Mouse (Mus musculus): ENCODE data around the gene Nthl1. TPM values are rescaled to one million over a fixed set of nuclear protein-coding genes. Genes with fewer than 3 reads are reported as not detected.

Gene Nthl1
- polyA plus RNA-seq (2014; fragmentation: Nextera tagmentation; extraction: Ambion mirVana), result 7.8 and 8.2 TPM in 2 replicates

GRCm38 (mm10) chr17:24632167-24632812, at the start of gene Nthl1, which contains the start of gene Tsc2:
Gene Nthl1, plus strand, starts transcription at chr17:24632680.
Gene Tsc2, minus strand, starts transcription at chr17:24632630.
- peak; percentile 90 for ATAC-seq (ENCODE audit: low FRiP score)
- H3K9ac ChIP-seq, result peak within 1 kb of the TSS; percentile 75
- H3K4me1 ChIP-seq (replicated peaks; ENCODE audit: control insufficient read depth, insufficient read depth, low read length), result peaks cover 18% of the 10 kb centered on the region
- no peaks in the 10 kb centered on the region for H3K9me3 ChIP-seq (ENCODE audit: control insufficient read depth, low read length)
- 1% methylated on average over 51 of the region's 51 CpGs for WGBS
- DNase-seq (ENCODE audit: low spot score), result peak; percentile 89
- peak within 1 kb of the TSS; percentile 91 for H3K4me2 ChIP-seq (replicated peaks)
- H3K27me3 ChIP-seq (ENCODE audit: control insufficient read depth, insufficient read depth, low read length), result no peaks in the 10 kb centered on the region
- peaks cover 38% of the 10 kb centered on the region for H3K36me3 ChIP-seq (replicated peaks; ENCODE audit: control insufficient read depth, insufficient read depth)
- peak within 1 kb of the TSS; percentile 78 for H3K27ac ChIP-seq
- peak within 1 kb of the TSS; percentile 63 for H3K4me3 ChIP-seq (replicated peaks; ENCODE audit: low read length)

DNA sequence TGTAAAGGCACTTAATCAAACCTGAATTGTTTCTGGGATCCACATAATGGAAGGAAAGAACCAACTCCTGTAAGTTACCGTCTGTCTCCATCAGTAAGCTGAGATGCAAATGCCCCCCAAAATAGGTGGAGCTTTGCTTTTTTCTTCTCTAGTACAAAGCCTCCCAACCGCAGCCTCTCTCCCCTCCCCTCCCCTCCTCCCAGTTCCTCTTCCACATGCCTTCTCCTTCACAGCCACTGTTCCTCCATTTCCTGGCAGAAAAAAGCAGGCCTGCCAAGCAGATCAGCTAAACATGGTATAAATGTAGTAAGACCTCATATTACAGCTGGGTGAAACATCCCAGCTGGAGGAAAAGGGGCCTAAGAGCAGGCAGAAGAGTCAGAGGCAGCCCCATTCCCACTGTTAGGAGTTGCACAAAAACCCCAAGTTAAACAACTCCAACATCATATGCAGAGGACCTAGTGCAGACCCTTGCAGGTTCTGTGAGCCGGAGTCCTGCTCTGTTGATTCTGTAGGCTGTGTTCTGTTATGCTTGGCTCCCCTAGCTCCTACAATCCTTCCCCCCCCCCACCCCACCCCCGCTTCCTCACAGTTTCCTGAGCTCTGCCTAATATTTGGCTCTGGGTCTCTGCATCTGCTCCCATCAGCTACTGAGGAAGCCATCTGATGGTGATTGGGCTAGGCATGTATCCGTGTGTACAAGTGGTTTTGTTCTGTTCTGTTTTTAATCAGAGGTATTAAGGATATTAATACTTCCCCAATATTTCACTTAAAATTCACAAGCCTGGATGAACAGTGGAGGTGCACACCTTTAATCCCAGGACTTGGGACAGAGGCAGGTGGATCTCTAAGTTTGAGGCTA, 48.6 kb upstream of the Nthl1 start:
- Histone ChIP-seq H3K9ac (no peak overlapping the region), H3K27me3 (ENCODE audit: control insufficient read depth, insufficient read depth, low read length) (no peaks in the 10 kb centered on the region), H3K36me3 (replicated peaks; ENCODE audit: control insufficient read depth, insufficient read depth) (peaks cover 88% of the 10 kb centered on the region), H3K4me1 (replicated peaks; ENCODE audit: control insufficient read depth, insufficient read depth, low read length) (no peaks in the 10 kb centered on the region), H3K27ac (no peak overlapping the region), H3K4me3 (replicated peaks; ENCODE audit: low read length) (no peak overlapping the region), H3K9me3 (ENCODE audit: control insufficient read depth, low read length) (no peaks in the 10 kb centered on the region), H3K4me2 (replicated peaks) (no peak overlapping the region)
- no peak for ATAC-seq (ENCODE audit: low FRiP score)
- 72% methylated on average over 5 of the region's 5 CpGs for WGBS
- no peak for DNase-seq (ENCODE audit: low spot score)

DNA sequence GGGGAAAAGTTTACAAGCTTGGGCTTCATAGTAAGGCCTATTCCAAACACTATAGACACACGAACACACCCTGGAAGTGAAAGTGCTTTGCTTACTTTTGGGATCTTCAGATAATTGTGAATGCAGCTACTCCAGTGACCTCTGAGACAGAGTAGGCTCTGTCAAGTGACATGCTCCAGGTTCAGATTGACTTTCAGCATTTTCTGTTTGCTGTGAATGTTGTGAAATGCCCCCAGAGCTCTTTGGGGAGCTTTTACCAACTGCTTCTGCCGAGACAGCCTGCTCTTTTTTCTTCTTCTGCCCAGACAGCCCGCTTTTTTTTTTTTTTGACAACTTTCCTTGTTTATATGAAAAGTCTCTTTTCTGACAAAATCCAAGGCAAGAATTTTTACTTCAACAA, 48.0 kb upstream of the Nthl1 start:
- H3K9me3 ChIP-seq (ENCODE audit: control insufficient read depth, low read length), result no peaks in the 10 kb centered on the region
- 72% methylated on average over 3 of the region's 3 CpGs for WGBS

GRCm38 (mm10) chr17:24586532-24586931, 45.9 kb upstream of the Nthl1 start:
- H3K27me3 ChIP-seq (ENCODE audit: control insufficient read depth, insufficient read depth, low read length), result no peaks in the 10 kb centered on the region
- no peak for ATAC-seq (ENCODE audit: low FRiP score)

More for the DNA sequence above, 48.0 kb upstream of the Nthl1 start:
- Histone ChIP-seq H3K9ac (no peak overlapping the region), H3K4me1 (replicated peaks; ENCODE audit: control insufficient read depth, insufficient read depth, low read length) (no peaks in the 10 kb centered on the region), H3K4me3 (replicated peaks; ENCODE audit: low read length) (no peak overlapping the region), H3K36me3 (replicated peaks; ENCODE audit: control insufficient read depth, insufficient read depth) (peaks cover 87% of the 10 kb centered on the region), H3K27me3 (ENCODE audit: control insufficient read depth, insufficient read depth, low read length) (no peaks in the 10 kb centered on the region), H3K27ac (no peak overlapping the region), H3K4me2 (replicated peaks) (no peak overlapping the region)
- DNase-seq (ENCODE audit: low spot score) (no peak), ATAC-seq (ENCODE audit: low FRiP score) (no peak)

DNA sequence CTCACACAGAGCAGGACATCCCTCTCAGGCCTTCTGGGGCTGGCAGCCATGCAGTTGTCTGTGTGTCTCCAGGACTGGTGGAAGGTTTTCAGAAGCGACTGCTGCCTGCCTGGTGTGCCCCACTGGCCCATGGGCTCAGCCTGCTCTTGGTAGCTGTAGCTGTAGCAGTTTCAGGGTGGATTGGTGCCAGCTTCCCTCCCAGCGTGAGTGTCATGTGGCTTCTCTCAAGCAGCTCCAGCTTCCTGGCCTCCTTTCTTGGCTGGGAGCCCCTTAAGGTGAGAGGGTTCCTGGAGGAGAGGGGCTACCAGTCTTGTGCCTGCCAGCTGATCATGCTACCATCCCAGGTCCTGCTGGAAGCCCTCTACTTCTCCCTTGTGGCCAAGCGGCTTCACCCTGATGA, 41.5 kb upstream of the Nthl1 start:
- Histone ChIP-seq H3K4me3 (replicated peaks; ENCODE audit: low read length) (no peak overlapping the region), H3K27ac (no peak overlapping the region), H3K4me2 (replicated peaks) (no peak overlapping the region), H3K4me1 (replicated peaks; ENCODE audit: control insufficient read depth, insufficient read depth, low read length) (no peaks in the 10 kb centered on the region), H3K9ac (no peak overlapping the region), H3K9me3 (ENCODE audit: control insufficient read depth, low read length) (no peaks in the 10 kb centered on the region), H3K27me3 (ENCODE audit: control insufficient read depth, insufficient read depth, low read length) (no peaks in the 10 kb centered on the region), H3K36me3 (replicated peaks; ENCODE audit: control insufficient read depth, insufficient read depth) (peaks cover 94% of the 10 kb centered on the region)
- no peak for DNase-seq (ENCODE audit: low spot score)
- no peak for ATAC-seq (ENCODE audit: low FRiP score)
- 91% methylated on average over 3 of the region's 3 CpGs for WGBS

More at GRCm38 (mm10) chr17:24586532-24586931, 45.9 kb upstream of the Nthl1 start:
- DNase-seq (ENCODE audit: low spot score), result no peak
- Histone ChIP-seq H3K9ac (no peak overlapping the region), H3K4me1 (replicated peaks; ENCODE audit: control insufficient read depth, insufficient read depth, low read length) (no peaks in the 10 kb centered on the region), H3K4me3 (replicated peaks; ENCODE audit: low read length) (no peak overlapping the region), H3K27ac (no peak overlapping the region), H3K36me3 (replicated peaks; ENCODE audit: control insufficient read depth, insufficient read depth) (peaks cover 85% of the 10 kb centered on the region), H3K9me3 (ENCODE audit: control insufficient read depth, low read length) (no peaks in the 10 kb centered on the region), H3K4me2 (replicated peaks) (no peak overlapping the region)
- WGBS, result 98% methylated on average over 4 of the region's 4 CpGs

DNA sequence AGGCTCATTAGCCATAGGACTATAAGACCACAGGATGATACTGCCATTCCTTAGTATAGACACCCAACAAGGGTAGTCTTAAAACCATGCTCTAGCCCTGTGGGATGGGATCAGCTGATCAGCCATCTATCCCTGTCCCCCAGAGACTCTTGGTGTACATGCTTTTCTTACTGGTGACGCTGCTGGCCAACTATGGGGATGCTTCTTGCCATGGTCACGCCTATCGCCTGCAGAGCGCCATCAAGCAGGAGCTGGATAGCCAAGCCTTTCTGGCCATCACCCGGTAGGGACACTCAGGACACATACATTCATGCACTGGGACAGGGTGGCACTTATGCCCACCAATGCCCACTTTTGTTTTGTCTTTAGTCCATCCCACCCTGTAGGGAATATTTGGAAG, 40.8 kb upstream of the Nthl1 start:
- H3K9me3 ChIP-seq (ENCODE audit: control insufficient read depth, low read length), result no peaks in the 10 kb centered on the region
- no peak overlapping the region for H3K9ac ChIP-seq
- H3K27me3 ChIP-seq (ENCODE audit: control insufficient read depth, insufficient read depth, low read length), result no peaks in the 10 kb centered on the region
- no peak overlapping the region for H3K27ac ChIP-seq
- ATAC-seq (ENCODE audit: low FRiP score) (no peak), DNase-seq (ENCODE audit: low spot score) (no peak)
- no peak overlapping the region for H3K4me2 ChIP-seq (replicated peaks)
- peaks cover 94% of the 10 kb centered on the region for H3K36me3 ChIP-seq (replicated peaks; ENCODE audit: control insufficient read depth, insufficient read depth)
- H3K4me3 ChIP-seq (replicated peaks; ENCODE audit: low read length), result no peak overlapping the region
- no peaks in the 10 kb centered on the region for H3K4me1 ChIP-seq (replicated peaks; ENCODE audit: control insufficient read depth, insufficient read depth, low read length)
- 95% methylated on average over 5 of the region's 5 CpGs for whole genome bisulfite sequencing

GRCm38 (mm10) chr17:24593248-24593647, 39.2 kb upstream of the Nthl1 start:
- H3K36me3 ChIP-seq (replicated peaks; ENCODE audit: control insufficient read depth, insufficient read depth), result peaks cover 95% of the 10 kb centered on the region
- H3K27ac ChIP-seq, result no peak overlapping the region
- no peaks in the 10 kb centered on the region for H3K4me1 ChIP-seq (replicated peaks; ENCODE audit: control insufficient read depth, insufficient read depth, low read length)
- H3K9ac ChIP-seq, result no peak overlapping the region
- no peak for ATAC-seq (ENCODE audit: low FRiP score)
- H3K4me2 ChIP-seq (replicated peaks), result no peak overlapping the region
- H3K27me3 ChIP-seq (ENCODE audit: control insufficient read depth, insufficient read depth, low read length), result no peaks in the 10 kb centered on the region
- H3K9me3 ChIP-seq (ENCODE audit: control insufficient read depth, low read length), result no peaks in the 10 kb centered on the region
- H3K4me3 ChIP-seq (replicated peaks; ENCODE audit: low read length), result no peak overlapping the region
- 85% methylated on average over 5 of the region's 5 CpGs for WGBS
- no peak for DNase-seq (ENCODE audit: low spot score)

DNA sequence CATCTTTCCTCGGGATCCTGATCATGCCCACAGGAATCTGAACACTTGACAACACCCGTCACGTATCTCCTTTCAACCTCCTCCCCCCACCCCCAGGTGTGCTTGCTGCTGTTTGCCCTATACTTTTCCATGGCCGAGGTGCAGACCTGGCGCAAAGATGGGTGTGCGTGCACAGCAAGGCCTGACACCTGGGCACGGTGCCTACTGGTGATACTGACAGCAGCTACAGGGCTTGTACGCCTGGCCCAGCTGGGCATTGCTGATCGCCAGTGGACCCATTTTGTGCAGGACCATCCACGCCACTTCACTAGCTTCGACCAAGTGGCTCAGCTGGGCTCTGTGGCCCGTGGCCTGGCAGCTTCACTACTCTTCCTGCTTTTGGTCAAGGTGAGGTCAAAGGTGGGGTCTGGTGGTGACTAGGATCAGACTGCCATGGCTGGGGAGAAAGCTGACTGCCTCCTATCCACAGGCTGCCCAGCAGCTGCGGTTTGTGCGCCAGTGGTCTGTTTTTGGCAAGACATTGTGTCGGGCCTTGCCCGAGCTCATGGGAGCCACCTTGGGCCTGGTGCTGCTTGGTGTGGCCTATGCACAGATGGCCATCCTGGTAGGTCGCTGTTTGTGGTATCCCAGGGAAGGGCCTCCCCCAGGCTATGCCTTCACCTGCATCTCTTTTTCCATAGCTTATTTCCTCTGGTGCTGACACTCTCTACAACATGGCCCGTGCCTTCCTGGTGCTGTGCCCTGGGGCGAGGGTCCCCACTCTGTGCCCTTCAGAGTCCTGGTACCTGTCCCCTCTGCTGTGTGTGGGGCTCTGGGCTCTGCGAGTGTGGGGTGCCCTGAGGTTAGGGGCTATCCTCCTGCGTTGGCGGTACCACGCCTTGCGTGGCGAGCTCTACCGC, 38.2 kb upstream of the Nthl1 start:
- ATAC-seq (ENCODE audit: low FRiP score), result no peak
- Histone ChIP-seq H3K4me3 (replicated peaks; ENCODE audit: low read length) (no peak overlapping the region), H3K9me3 (ENCODE audit: control insufficient read depth, low read length) (no peaks in the 10 kb centered on the region), H3K9ac (no peak overlapping the region), H3K27me3 (ENCODE audit: control insufficient read depth, insufficient read depth, low read length) (no peaks in the 10 kb centered on the region), H3K4me1 (replicated peaks; ENCODE audit: control insufficient read depth, insufficient read depth, low read length) (no peaks in the 10 kb centered on the region), H3K27ac (no peak overlapping the region), H3K36me3 (replicated peaks; ENCODE audit: control insufficient read depth, insufficient read depth) (peaks cover 98% of the 10 kb centered on the region), H3K4me2 (replicated peaks) (no peak overlapping the region)
- WGBS, result 96% methylated on average over 26 of the region's 26 CpGs
- DNase-seq (ENCODE audit: low spot score), result no peak

Measured in hindbrain, embryonic 14.5 days (tissue).